24 mouse cellular contexts compared by ENCODE assay signal in the genomic region with DNA sequence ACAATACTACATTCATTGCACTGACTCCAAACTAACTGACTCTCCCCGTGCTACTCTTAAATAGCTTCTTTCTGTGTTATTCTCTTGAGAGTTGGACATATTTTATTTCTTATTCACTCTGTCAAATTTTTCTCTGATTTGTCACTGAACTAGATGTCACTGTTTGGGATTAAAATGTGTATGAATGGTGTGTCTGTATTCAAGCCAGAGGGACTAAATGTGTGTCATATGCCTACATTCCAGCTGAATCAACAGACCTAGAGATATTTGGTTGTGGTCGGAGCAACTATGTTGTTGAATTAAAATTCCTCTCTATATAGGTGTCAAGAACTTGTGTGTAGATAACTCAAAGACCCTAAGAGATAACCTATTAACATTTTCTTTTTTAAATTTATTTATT.
A peak's percentile ranks its signal among the peaks of the same experiment; 100 is the strongest.
DNase-seq lines count a peak whose midpoint lies in the region; ATAC-seq lines count a peak whose summit lies in the region.
"Had no signal": no experiment of that assay in that cellular context is flagged by ENCODE, and none has a peak within 500 bp of the region (broad histone marks: within the 10 kb centered on the region; RNA-seq: fewer than 3 reads in every experiment).

No protein-coding gene starts in this region.

- peak; percentile 2 for DNase-seq in embryonic facial prominence, embryonic 14.5 days (ENCODE audit: low spot score)
- no peak for DNase-seq in embryonic facial prominence, embryonic 10.5 days (ENCODE audit: low spot score)
- DNase-seq in Muller cell, postnatal 12 days (ENCODE audit: inconsistent ontology term) = peak; percentile 97
- DNase-seq in right cerebral cortex, postnatal 25 days = no peak
- no peak for DNase-seq in retina, postnatal 1 day
- DNase-seq: adrenal gland, adult 2 months; adrenal gland, postnatal 10 days; adrenal gland, postnatal 25 days; cerebellum, adult 11 months; cerebellum, adult 18-20 months; cerebellum, adult 8-10 months; cerebellum, adult 9-11 months; cerebellum, postnatal 14 days; cerebellum, postnatal 36 days; embryo, embryonic 11 days; forebrain, postnatal 0 days had no signal

- no peak overlapping the region for H3K4me3 ChIP-seq in embryonic facial prominence, embryonic 14.5 days (ENCODE audit: low read depth, low read length)
- no peak overlapping the region for H3K4me3 ChIP-seq in embryonic facial prominence, embryonic 10.5 days
- H3K4me3 ChIP-seq: embryonic facial prominence, embryonic 12.5 days; embryonic facial prominence, embryonic 15.5 days; erythroblast, embryonic 14.5 days; forebrain, embryonic 13.5 days; forebrain, embryonic 15.5 days had no signal

- no peak overlapping the region for H3K27ac ChIP-seq in embryonic facial prominence, embryonic 14.5 days (replicated peaks; ENCODE audit: low read depth, low read length)
- H3K27ac ChIP-seq in embryonic facial prominence, embryonic 10.5 days (replicated peaks) = no peak overlapping the region
- H3K27ac ChIP-seq: embryonic facial prominence, embryonic 12.5 days; embryonic facial prominence, embryonic 15.5 days; forebrain, embryonic 13.5 days; forebrain, embryonic 15.5 days had no signal

- H3K9me3 ChIP-seq in embryonic facial prominence, embryonic 14.5 days (ENCODE audit: control insufficient read depth, low read length) = no peaks in the 10 kb centered on the region
- no peaks in the 10 kb centered on the region for H3K9me3 ChIP-seq in embryonic facial prominence, embryonic 10.5 days
- H3K9me3 ChIP-seq: embryonic facial prominence, embryonic 12.5 days; embryonic facial prominence, embryonic 15.5 days; forebrain, embryonic 13.5 days; forebrain, embryonic 15.5 days; G1E had no signal

- 77% methylated on average over 2 of the region's 2 CpGs for WGBS in embryonic facial prominence, embryonic 14.5 days
- WGBS in embryonic facial prominence, embryonic 10.5 days = 81% methylated on average over 2 of the region's 2 CpGs

- H3K36me3 ChIP-seq in embryonic facial prominence, embryonic 14.5 days (ENCODE audit: control insufficient read depth, insufficient read depth, low read length) = no peaks in the 10 kb centered on the region
- H3K36me3 ChIP-seq in embryonic facial prominence, embryonic 10.5 days (replicated peaks) = no peaks in the 10 kb centered on the region
- H3K36me3 ChIP-seq: embryonic facial prominence, embryonic 12.5 days; embryonic facial prominence, embryonic 15.5 days; forebrain, embryonic 15.5 days; G1E had no signal

- H3K27me3 ChIP-seq in embryonic facial prominence, embryonic 14.5 days (replicated peaks; ENCODE audit: control insufficient read depth, insufficient read depth, low read length) = no peaks in the 10 kb centered on the region
- H3K27me3 ChIP-seq in embryonic facial prominence, embryonic 10.5 days (replicated peaks; ENCODE audit: low read depth, poor library complexity, severe bottlenecking) = no peaks in the 10 kb centered on the region
- H3K27me3 ChIP-seq: CH12.LX; embryonic facial prominence, embryonic 12.5 days; embryonic facial prominence, embryonic 15.5 days; forebrain, embryonic 13.5 days; forebrain, embryonic 15.5 days had no signal

- ATAC-seq in embryonic facial prominence, embryonic 14.5 days (ENCODE audit: low read depth) = no peak
- ATAC-seq: CD4-positive, CD25-positive, alpha-beta regulatory T cell, adult 4 months; forebrain, embryonic 13.5 days; forebrain, embryonic 15.5 days; forebrain, postnatal 0 days had no signal

- H3K4me1 ChIP-seq in embryonic facial prominence, embryonic 14.5 days (ENCODE audit: control insufficient read depth, insufficient read depth, low read length) = no peaks in the 10 kb centered on the region
- no peaks in the 10 kb centered on the region for H3K4me1 ChIP-seq in embryonic facial prominence, embryonic 10.5 days
- H3K4me1 ChIP-seq: embryonic facial prominence, embryonic 12.5 days; embryonic facial prominence, embryonic 15.5 days; forebrain, embryonic 13.5 days; forebrain, embryonic 15.5 days had no signal

- no peak overlapping the region for H3K9ac ChIP-seq in embryonic facial prominence, embryonic 14.5 days (ENCODE audit: low read depth, low read length)
- H3K9ac ChIP-seq: embryonic facial prominence, embryonic 12.5 days; embryonic facial prominence, embryonic 15.5 days; forebrain, embryonic 13.5 days; forebrain, embryonic 15.5 days; forebrain, postnatal 0 days had no signal

- H3K4me2 ChIP-seq in embryonic facial prominence, embryonic 14.5 days (ENCODE audit: low read depth, low read length) = no peak overlapping the region
- H3K4me2 ChIP-seq: embryonic facial prominence, embryonic 12.5 days; embryonic facial prominence, embryonic 15.5 days; forebrain, embryonic 13.5 days; forebrain, embryonic 15.5 days had no signal

Comparison
In these comparisons a context has a peak if more than half of its experiments do, and no peak if none do; other contexts are left out.
1. DNase-seq: peak in embryonic facial prominence, embryonic 14.5 days (single experiment) and Muller cell, postnatal 12 days (single experiment); none in embryonic facial prominence, embryonic 10.5 days (single experiment), right cerebral cortex, postnatal 25 days (single experiment) and retina, postnatal 1 day (single experiment).